Mouse (Mus musculus): Measurements from ENCODE around the gene Plxnb3.

DNA sequence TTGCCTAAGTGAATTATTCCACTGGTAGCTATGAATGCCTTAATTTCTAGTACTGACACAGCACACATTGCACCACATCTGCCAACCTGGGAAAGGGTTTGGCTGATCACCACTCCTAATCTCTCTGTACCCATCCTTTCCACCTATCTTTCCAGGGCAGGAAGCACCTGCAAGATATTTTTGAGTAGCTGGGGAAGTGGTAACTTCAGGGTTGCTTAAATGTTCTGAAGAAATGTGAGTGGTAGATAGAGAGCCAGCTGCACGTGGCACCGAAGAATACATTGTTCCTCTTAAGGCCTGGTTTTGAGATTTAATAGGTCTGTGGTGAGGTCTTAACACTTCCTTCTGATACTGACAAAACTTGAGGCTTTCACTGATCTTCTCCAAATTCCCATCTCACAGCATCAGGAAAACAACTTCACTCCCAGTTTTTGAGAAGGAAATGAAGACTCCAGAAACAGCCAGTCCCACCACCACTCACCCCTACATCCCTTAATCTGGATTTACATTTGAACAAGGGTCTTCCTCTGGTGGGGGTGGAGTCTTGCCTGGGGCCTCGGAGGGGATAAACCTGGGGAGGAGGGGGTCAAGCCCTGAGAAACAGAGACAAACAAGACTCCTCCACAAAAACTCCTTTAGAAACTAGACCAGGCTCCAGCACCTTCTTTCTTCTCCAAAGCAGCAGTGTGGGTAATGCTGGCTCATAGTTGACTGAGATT lies 59.9 kb downstream of the Plxnb3 start:
- TF ChIP-seq EP300 (IDR thresholded peaks at IDR 0.05; ENCODE audit: low read depth), result no peak
- no peak for TF ChIP-seq CTCF (IDR thresholded peaks at IDR 0.05; ENCODE audit: low read depth)

Measured in liver, postnatal 0 days (tissue).